Mouse (Mus musculus): ENCODE results near the gene Ldlrad2. TPM values are rescaled to one million over a fixed set of nuclear protein-coding genes. Genes with fewer than 3 reads are reported as not detected.
"Not testable (repeated sequence)": the region's sequence is repeated elsewhere in the genome, so short reads cannot be mapped to it uniquely, and the experiment has no call there.

Gene Ldlrad2
- polyA plus RNA-seq, 1 experiment from 2014 or later, result not detected

DNA sequence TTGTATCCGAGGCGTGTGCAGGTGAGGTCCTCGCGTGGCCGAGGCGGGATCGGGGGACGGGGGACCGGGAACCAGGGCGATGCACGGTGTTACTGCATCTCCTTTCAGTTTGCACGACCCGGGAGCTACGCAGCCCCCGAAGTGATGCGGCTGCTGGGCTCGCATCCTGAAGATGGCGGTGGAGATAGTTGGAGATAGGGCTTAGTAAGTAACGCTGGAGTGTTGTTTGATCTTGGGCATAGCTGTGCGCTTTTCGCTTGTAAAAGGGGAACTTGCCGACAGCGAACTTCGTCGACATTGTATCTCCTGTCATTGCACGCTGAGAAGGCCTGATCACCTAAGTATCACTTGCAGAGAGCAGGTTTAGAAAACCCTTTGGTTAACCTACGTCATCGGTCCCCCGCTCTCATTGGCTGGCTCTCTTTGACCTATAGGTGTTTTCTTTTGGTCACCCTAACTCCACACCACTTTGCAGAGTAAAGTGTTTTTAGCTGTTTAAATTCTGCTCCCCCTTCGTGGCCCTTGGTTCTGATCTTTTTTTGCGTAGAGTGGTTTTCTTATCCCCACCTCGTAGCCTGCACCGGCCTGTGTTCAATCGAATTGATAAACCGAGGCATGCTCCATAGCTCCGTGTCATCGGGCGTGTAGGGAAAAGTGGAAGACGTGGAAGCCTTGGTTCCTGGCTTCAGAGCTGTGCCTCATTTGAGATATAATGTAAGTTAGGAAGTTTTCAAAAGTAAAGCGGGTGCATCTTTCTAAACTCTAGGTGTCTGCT, 20.3 kb upstream of the Ldlrad2 start:
- ATAC-seq, result peak; percentile 25
- Histone ChIP-seq H3K27ac (ENCODE audit: low read length) (peak overlapping the region; percentile 99), H3K36me3 (ENCODE audit: control insufficient read depth, insufficient read depth, low read length) (no peaks in the 10 kb centered on the region), H3K4me3 (ENCODE audit: low read depth, low read length) (peak overlapping the region; percentile 63), H3K27me3 (ENCODE audit: control insufficient read depth, insufficient read depth, low read depth, low read length) (no peaks in the 10 kb centered on the region), H3K9me3 (replicated peaks; ENCODE audit: control insufficient read depth, low read length, poor library complexity, severe bottlenecking) (no peaks in the 10 kb centered on the region), H3K9ac (ENCODE audit: low read depth, low read length) (peak overlapping the region; percentile 81), H3K4me1 (ENCODE audit: control insufficient read depth, insufficient read depth, low read length) (peaks cover 33% of the 10 kb centered on the region), H3K4me2 (ENCODE audit: low read length) (peak overlapping the region; percentile 84)
- 5% methylated on average over 40 of the region's 40 CpGs for WGBS

DNA sequence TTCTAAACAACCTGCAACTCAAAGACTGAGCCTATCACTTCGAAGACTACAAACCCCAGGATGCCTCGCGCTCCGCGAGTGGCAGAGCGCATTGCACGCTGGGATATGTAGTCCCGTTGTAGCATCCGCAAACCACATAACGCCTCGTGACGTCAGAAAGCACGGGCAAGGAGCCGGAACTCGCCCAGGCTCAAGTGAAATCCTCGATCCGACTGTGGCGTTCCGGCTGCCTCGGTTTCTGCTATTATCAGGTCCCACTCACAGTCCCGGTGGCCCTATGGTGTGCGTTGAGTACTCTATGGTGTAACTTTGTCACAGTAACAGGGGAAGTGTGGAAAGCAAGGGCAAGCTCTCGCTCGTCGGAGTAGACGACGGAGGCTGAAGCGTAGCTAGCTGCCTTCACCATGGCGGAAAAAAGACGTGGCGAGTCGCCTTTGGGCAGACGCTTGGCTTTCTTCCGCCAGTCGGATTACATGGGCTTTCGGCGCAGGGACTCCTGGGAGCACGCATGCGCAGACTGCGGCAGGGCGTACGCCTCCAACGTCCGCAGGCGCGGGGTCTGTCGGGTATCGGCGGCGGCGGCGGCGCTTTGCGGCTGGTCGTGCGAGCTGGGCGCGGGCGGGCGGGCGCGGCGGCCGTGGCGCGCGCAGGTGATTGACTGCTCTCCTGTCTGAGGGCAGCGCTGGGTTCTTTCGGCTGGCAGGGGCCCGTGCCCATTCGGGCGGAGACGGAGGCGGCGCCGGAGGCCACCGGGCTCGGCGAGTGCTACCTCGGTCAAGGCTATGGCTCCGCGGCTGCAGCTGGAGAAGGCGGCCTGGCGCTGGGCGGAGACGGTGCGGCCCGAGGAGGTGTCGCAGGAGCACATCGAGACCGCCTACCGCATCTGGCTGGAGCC, 19.5 kb upstream of the Ldlrad2 start, which contains the start of gene Usp48:
TSS of gene Usp48 (plus strand) at position 155 of the 895 bp plus-strand sequence.
- peak within 1 kb of the TSS; percentile 81 for H3K9ac ChIP-seq (ENCODE audit: low read depth, low read length)
- peak; percentile 94 for ATAC-seq
- WGBS, result under 1% methylated on average over 83 of the region's 92 CpGs
- peaks cover 27% of the 10 kb centered on the region for H3K4me1 ChIP-seq (ENCODE audit: control insufficient read depth, insufficient read depth, low read length)
- H3K27ac ChIP-seq (ENCODE audit: low read length), result peak within 1 kb of the TSS; percentile 99
- peak within 1 kb of the TSS; percentile 63 for H3K4me3 ChIP-seq (ENCODE audit: low read depth, low read length)
- H3K9me3 ChIP-seq (replicated peaks; ENCODE audit: control insufficient read depth, low read length, poor library complexity, severe bottlenecking), result no peaks in the 10 kb centered on the region
- H3K4me2 ChIP-seq (ENCODE audit: low read length), result peak within 1 kb of the TSS; percentile 84
- H3K27me3 ChIP-seq (ENCODE audit: control insufficient read depth, insufficient read depth, low read depth, low read length), result no peaks in the 10 kb centered on the region
- H3K36me3 ChIP-seq (ENCODE audit: control insufficient read depth, insufficient read depth, low read length), result no peaks in the 10 kb centered on the region

DNA sequence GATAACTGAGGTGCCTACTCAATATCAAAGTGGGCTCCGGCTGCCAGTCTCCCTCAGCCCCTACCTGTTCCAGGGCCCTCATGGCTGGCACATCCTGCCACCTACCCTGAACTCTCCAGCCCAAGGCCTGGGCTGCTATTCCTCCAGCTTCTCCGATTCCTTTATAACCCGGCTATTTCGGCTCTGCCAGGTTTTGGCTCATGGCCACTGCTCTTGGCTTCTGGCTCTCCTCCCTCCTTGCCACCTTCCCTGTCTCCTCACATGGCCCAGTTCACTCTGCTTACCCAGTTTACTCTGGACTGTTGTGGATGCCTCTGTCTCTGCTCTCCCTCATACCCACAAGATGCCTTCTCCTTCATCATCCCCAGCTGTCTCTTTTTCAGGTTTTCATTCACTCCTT, 16.6 kb upstream of the Ldlrad2 start:
- no peak overlapping the region for H3K27ac ChIP-seq (ENCODE audit: low read length)
- H3K27me3 ChIP-seq (ENCODE audit: control insufficient read depth, insufficient read depth, low read depth, low read length), result no peaks in the 10 kb centered on the region
- H3K36me3 ChIP-seq (ENCODE audit: control insufficient read depth, insufficient read depth, low read length), result no peaks in the 10 kb centered on the region
- no peaks in the 10 kb centered on the region for H3K9me3 ChIP-seq (replicated peaks; ENCODE audit: control insufficient read depth, low read length, poor library complexity, severe bottlenecking)
- H3K9ac ChIP-seq (ENCODE audit: low read depth, low read length), result no peak overlapping the region
- ATAC-seq, result no peak
- H3K4me2 ChIP-seq (ENCODE audit: low read length), result no peak overlapping the region
- no peak overlapping the region for H3K4me3 ChIP-seq (ENCODE audit: low read depth, low read length)
- H3K4me1 ChIP-seq (ENCODE audit: control insufficient read depth, insufficient read depth, low read length), result peaks cover 11% of the 10 kb centered on the region
- WGBS, result 87% methylated on average over 4 of the region's 4 CpGs

DNA sequence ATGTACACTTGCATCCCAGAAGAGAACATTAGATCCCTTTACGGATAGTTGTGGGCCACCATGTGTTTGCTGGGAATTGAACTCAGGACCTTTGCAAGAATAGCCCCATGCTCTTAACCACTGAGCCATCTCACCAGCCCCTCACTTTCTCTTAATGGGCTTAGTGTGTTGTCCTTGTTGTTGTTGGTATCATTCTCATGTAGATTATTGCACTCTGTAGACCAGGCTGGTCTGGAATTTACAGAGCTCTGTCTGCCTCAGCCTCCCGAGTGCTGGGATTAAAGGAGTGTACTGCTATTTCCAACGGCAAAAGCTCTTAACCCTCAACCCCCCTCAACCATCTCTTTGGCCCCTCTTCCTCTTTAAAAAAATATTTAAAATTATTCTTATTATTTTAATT, 15.2 kb upstream of the Ldlrad2 start:
- Histone ChIP-seq H3K36me3 (ENCODE audit: control insufficient read depth, insufficient read depth, low read length) (no peaks in the 10 kb centered on the region), H3K4me1 (ENCODE audit: control insufficient read depth, insufficient read depth, low read length) (no peaks in the 10 kb centered on the region), H3K9ac (ENCODE audit: low read depth, low read length) (no peak overlapping the region), H3K4me3 (ENCODE audit: low read depth, low read length) (no peak overlapping the region), H3K9me3 (replicated peaks; ENCODE audit: control insufficient read depth, low read length, poor library complexity, severe bottlenecking) (no peaks in the 10 kb centered on the region), H3K27me3 (ENCODE audit: control insufficient read depth, insufficient read depth, low read depth, low read length) (no peaks in the 10 kb centered on the region), H3K27ac (ENCODE audit: low read length) (no peak overlapping the region), H3K4me2 (ENCODE audit: low read length) (no peak overlapping the region)
- WGBS, result 94% methylated on average over 3 of the region's 3 CpGs
- ATAC-seq, result no peak

DNA sequence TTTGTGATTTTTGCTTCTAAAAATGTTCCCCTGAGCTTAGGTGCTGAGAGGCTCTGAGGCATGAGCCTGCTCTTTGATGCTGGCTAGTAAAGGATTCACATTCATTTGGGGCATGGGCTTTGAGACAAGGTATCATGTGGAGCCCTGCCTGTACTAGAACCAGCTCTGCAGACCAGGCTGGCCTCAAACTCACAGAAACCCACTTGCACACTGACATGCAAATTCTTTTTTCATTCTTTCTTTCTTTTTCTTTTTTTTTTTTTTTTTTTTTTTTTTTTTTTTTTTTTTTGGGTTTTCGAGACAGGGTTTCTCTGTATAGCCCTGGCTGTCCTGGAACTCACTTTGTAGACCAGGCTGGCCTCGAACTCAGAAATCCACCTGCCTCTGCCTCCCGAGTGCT, 14.7 kb upstream of the Ldlrad2 start:
- H3K9me3 ChIP-seq (replicated peaks; ENCODE audit: control insufficient read depth, low read length, poor library complexity, severe bottlenecking); ATAC-seq: not testable (repeated sequence)
- WGBS, result 87% methylated on average over 1 of the region's 3 CpGs

DNA sequence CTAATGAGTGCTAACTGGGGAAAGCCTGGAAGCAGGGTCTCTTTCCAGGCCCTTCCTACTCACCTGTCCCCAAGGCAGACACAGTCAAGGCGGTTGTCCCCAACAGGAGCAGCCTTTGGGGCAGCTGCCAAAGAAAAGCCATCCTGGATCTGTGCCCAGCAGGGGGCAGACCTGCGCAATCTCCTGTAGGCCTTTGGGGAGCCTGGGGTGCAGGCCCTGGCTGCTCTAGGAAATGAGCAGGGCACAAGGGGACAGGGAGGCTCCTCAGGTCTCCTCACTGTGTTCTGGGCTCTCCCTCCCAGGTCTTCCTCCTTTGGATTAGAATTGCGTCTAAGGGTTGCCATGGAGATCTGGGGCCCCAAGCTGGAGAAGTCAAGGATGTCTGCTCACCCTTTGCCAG, 7.4 kb upstream of the Ldlrad2 start:
- no peak overlapping the region for H3K4me2 ChIP-seq (ENCODE audit: low read length)
- WGBS, result 29% methylated on average over 3 of the region's 3 CpGs
- no peak overlapping the region for H3K27ac ChIP-seq (ENCODE audit: low read length)
- no peaks in the 10 kb centered on the region for H3K9me3 ChIP-seq (replicated peaks; ENCODE audit: control insufficient read depth, low read length, poor library complexity, severe bottlenecking)
- no peaks in the 10 kb centered on the region for H3K36me3 ChIP-seq (ENCODE audit: control insufficient read depth, insufficient read depth, low read length)
- no peak overlapping the region for H3K9ac ChIP-seq (ENCODE audit: low read depth, low read length)
- no peak for ATAC-seq
- no peaks in the 10 kb centered on the region for H3K4me1 ChIP-seq (ENCODE audit: control insufficient read depth, insufficient read depth, low read length)
- H3K27me3 ChIP-seq (ENCODE audit: control insufficient read depth, insufficient read depth, low read depth, low read length), result peaks cover 3% of the 10 kb centered on the region
- H3K4me3 ChIP-seq (ENCODE audit: low read depth, low read length), result no peak overlapping the region

More for the DNA sequence above, 14.7 kb upstream of the Ldlrad2 start:
- not testable (repeated sequence) for H3K9ac ChIP-seq (ENCODE audit: low read depth, low read length); H3K27me3 ChIP-seq (ENCODE audit: control insufficient read depth, insufficient read depth, low read depth, low read length); H3K4me2 ChIP-seq (ENCODE audit: low read length); H3K4me3 ChIP-seq (ENCODE audit: low read depth, low read length); H3K4me1 ChIP-seq (ENCODE audit: control insufficient read depth, insufficient read depth, low read length); H3K27ac ChIP-seq (ENCODE audit: low read length); H3K36me3 ChIP-seq (ENCODE audit: control insufficient read depth, insufficient read depth, low read length)

DNA sequence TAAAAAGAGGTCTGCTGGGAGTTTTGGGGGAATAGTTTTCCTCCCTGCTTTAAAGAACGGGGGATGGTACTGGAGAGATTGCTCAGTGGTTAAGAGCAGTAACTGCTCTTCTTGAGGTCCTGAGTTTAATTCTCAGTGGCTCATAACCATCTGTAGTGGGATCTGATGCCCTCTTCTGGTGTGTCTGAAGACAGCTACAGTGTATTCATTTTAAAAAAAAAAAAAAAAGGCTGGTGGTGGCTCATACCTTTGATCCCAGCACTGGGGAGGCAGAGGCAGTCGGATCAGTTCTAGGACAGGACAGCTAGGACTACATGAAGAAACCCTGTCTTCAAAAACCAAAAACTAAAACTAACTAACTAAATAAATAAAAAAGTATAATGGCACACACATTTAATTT, 5.9 kb upstream of the Ldlrad2 start:
- H3K9me3 ChIP-seq (replicated peaks; ENCODE audit: control insufficient read depth, low read length, poor library complexity, severe bottlenecking), result no peaks in the 10 kb centered on the region
- no peak overlapping the region for H3K4me3 ChIP-seq (ENCODE audit: low read depth, low read length)
- H3K4me2 ChIP-seq (ENCODE audit: low read length), result no peak overlapping the region
- H3K9ac ChIP-seq (ENCODE audit: low read depth, low read length), result no peak overlapping the region
- no peaks in the 10 kb centered on the region for H3K36me3 ChIP-seq (ENCODE audit: control insufficient read depth, insufficient read depth, low read length)
- peaks cover 3% of the 10 kb centered on the region for H3K27me3 ChIP-seq (ENCODE audit: control insufficient read depth, insufficient read depth, low read depth, low read length)
- no peak overlapping the region for H3K27ac ChIP-seq (ENCODE audit: low read length)
- 64% methylated on average over 2 of the region's 2 CpGs for WGBS
- ATAC-seq, result no peak
- H3K4me1 ChIP-seq (ENCODE audit: control insufficient read depth, insufficient read depth, low read length), result no peaks in the 10 kb centered on the region

DNA sequence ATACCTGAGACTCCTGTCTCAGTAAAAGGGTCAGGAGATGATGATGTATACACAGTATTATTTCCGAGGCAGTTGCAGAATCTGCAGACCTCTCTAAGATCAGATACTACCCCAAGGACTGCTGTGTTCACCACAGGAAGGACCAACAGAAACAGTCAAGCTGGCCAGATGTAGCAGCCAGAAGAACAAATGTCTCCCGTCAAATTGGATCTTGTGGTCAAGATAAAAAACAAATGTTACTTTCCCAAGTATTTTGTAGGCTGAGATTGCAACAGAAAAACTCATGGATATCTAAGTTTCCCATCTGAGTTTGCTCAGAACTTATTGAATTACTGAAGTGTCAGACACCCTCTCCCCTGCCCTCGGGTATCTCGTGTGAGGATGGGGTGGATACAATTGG, 5.4 kb upstream of the Ldlrad2 start:
- H3K27me3 ChIP-seq (ENCODE audit: control insufficient read depth, insufficient read depth, low read depth, low read length), result peaks cover 3% of the 10 kb centered on the region
- no peak overlapping the region for H3K27ac ChIP-seq (ENCODE audit: low read length)
- no peak for ATAC-seq
- no peaks in the 10 kb centered on the region for H3K36me3 ChIP-seq (ENCODE audit: control insufficient read depth, insufficient read depth, low read length)
- no peak overlapping the region for H3K9ac ChIP-seq (ENCODE audit: low read depth, low read length)
- no peaks in the 10 kb centered on the region for H3K9me3 ChIP-seq (replicated peaks; ENCODE audit: control insufficient read depth, low read length, poor library complexity, severe bottlenecking)
- 61% methylated on average over 4 of the region's 4 CpGs for WGBS
- H3K4me1 ChIP-seq (ENCODE audit: control insufficient read depth, insufficient read depth, low read length), result no peaks in the 10 kb centered on the region
- H3K4me2 ChIP-seq (ENCODE audit: low read length), result no peak overlapping the region
- H3K4me3 ChIP-seq (ENCODE audit: low read depth, low read length), result no peak overlapping the region

Measured in midbrain, embryonic 16.5 days (tissue).